Mouse (Mus musculus): ENCODE data around the gene Rsrc1.

DNA sequence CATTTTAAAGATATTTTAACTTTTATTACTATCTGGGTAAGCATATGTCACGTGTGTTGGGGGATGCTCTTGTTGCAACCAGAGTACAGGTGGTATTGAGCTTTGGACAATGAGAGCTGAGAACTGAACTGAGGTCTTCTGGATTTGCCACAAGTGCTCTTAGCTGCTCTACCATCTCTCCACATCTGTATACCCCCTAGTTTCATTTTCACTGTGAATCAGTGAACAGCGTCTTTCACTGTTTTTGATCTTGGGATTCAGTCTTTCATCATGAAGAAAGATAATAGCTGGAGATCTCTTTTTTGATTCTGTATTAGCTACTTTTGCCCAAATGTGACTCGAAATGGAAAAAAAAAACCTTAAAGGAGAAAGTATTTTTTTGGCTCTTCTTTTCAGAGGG is 127.2 kb downstream of the Rsrc1 start:
- TF ChIP-seq CTCF (conservative IDR thresholded peaks at IDR 0.05; ENCODE audit: low read length) (no peak), NANOG (IDR thresholded peaks at IDR 0.05; ENCODE audit: borderline replicate concordance, low read length) (no peak)

All from E14TG2a.4 (cell line).